Mouse (Mus musculus): Measurements from ENCODE around the gene Spindoc.
"Not testable (repeated sequence)": the region's sequence is repeated elsewhere in the genome, so short reads cannot be mapped to it uniquely, and the experiment has no call there.

The Spindoc gene

GRCm38 (mm10) chr19:7400635-7401034 is 17.8 kb upstream of the Spindoc start:
- CTCF ChIA-PET = interaction anchor here (0.6 kb wide), 1 partner anchor 28 kb away, joined by 5 read pairs; no protein-coding TSS in a partner anchor

GRCm38 (mm10) chr19:7398898-7399297 is 16.1 kb upstream of the Spindoc start:
- CTCF ChIA-PET = not testable (repeated sequence)

GRCm38 (mm10) chr19:7396867-7397826 is 14.4 kb upstream of the Spindoc start:
- CTCF ChIA-PET = not testable (repeated sequence)

- CTCF ChIA-PET = no interaction called here
Observed at GRCm38 (mm10) chr19:7388488-7388887, 5.7 kb upstream of the Spindoc start.

- CTCF ChIA-PET = no interaction called here
Observed at GRCm38 (mm10) chr19:7386042-7386441, 3.2 kb upstream of the Spindoc start.

GRCm38 (mm10) chr19:7382248-7382902 is 419 bp downstream of the Spindoc start:
- CTCF ChIA-PET = interaction anchor here (0.6 to 0.7 kb wide), 2 partner anchors 39 to 43 kb away, joined by 3 read pairs; no protein-coding TSS in a partner anchor

- CTCF ChIA-PET = interaction anchor here (0.7 kb wide), 1 partner anchor 43 kb away, joined by 3 read pairs; no protein-coding TSS in a partner anchor
Observed at GRCm38 (mm10) chr19:7381906-7382247, 917 bp downstream of the Spindoc start.

GRCm38 (mm10) chr19:7377639-7378038 is 5.2 kb downstream of the Spindoc start:
- CTCF ChIA-PET = no interaction called here

- CTCF ChIA-PET = no interaction called here
Observed at GRCm38 (mm10) chr19:7374491-7374890, 8.3 kb downstream of the Spindoc start.

- CTCF ChIA-PET = not testable (repeated sequence)
Observed at GRCm38 (mm10) chr19:7369469-7369868, 13.3 kb downstream of the Spindoc start.

GRCm38 (mm10) chr19:7353636-7354035 is 29.2 kb downstream of the Spindoc start:
- CTCF ChIA-PET = no interaction called here

GRCm38 (mm10) chr19:7352809-7353495 is 29.8 kb downstream of the Spindoc start:
- CTCF ChIA-PET = interaction anchor here (0.5 kb wide), 1 partner anchor 85 kb away, joined by 3 read pairs; no protein-coding TSS in a partner anchor

- CTCF ChIA-PET = no interaction called here
Observed at GRCm38 (mm10) chr19:7349993-7350392, 32.8 kb downstream of the Spindoc start.

- CTCF ChIA-PET = interaction anchor here (0.6 kb wide), 2 partner anchors 73 to 356 kb away, joined by 3 to 5 read pairs; no protein-coding TSS in a partner anchor
Observed at GRCm38 (mm10) chr19:7345235-7345755, 37.5 kb downstream of the Spindoc start.

GRCm38 (mm10) chr19:7342646-7343045 is 40.1 kb downstream of the Spindoc start:
- CTCF ChIA-PET = interaction anchor here (0.7 kb wide), 1 partner anchor 39 kb away, joined by 3 read pairs; no protein-coding TSS in a partner anchor

GRCm38 (mm10) chr19:7341512-7342397 is 41.0 kb downstream of the Spindoc start, which contains the start of gene Mark2:
Gene Mark2, minus strand, starts transcription at chr19:7341860.
- CTCF ChIA-PET = interaction anchor here (1.0 kb wide), 1 partner anchor 32 kb away, joined by 3 read pairs; no protein-coding TSS in a partner anchor

- CTCF ChIA-PET = interaction anchor here (0.9 to 1.0 kb wide), 2 partner anchors 31 to 48 kb away, joined by 3 to 4 read pairs; no protein-coding TSS in a partner anchor
Observed at GRCm38 (mm10) chr19:7340780-7341475, 41.9 kb downstream of the Spindoc start.

- CTCF ChIA-PET = interaction anchor here (0.9 to 1.0 kb wide), 2 partner anchors 31 to 47 kb away, joined by 3 to 4 read pairs; no protein-coding TSS in a partner anchor
Observed at GRCm38 (mm10) chr19:7340371-7340779, 42.4 kb downstream of the Spindoc start.

GRCm38 (mm10) chr19:7339867-7340266 is 42.9 kb downstream of the Spindoc start:
- CTCF ChIA-PET = interaction anchor here (0.9 kb wide), 1 partner anchor 47 kb away, joined by 4 read pairs; no protein-coding TSS in a partner anchor

Data from spleen, embryonic (tissue).